Mouse (Mus musculus): ENCODE measurements around the gene Rhoj.

GRCm38 (mm10) chr12:75340331-75340730, 32.2 kb downstream of the Rhoj start:
- TF ChIP-seq CTCF (IDR thresholded peaks at IDR 0.05; ENCODE audit: borderline replicate concordance, control insufficient read depth, extremely low read depth, insufficient read depth, low read length, poor library complexity) (no peak), POLR2A (IDR thresholded peaks at IDR 0.05; ENCODE audit: control insufficient read depth, extremely low read depth, insufficient read depth, low read length, poor library complexity) (no peak)

All from thymus, adult 2 months (tissue).